ENCODE assay signal across 8 mouse cellular contexts in the genomic region with DNA sequence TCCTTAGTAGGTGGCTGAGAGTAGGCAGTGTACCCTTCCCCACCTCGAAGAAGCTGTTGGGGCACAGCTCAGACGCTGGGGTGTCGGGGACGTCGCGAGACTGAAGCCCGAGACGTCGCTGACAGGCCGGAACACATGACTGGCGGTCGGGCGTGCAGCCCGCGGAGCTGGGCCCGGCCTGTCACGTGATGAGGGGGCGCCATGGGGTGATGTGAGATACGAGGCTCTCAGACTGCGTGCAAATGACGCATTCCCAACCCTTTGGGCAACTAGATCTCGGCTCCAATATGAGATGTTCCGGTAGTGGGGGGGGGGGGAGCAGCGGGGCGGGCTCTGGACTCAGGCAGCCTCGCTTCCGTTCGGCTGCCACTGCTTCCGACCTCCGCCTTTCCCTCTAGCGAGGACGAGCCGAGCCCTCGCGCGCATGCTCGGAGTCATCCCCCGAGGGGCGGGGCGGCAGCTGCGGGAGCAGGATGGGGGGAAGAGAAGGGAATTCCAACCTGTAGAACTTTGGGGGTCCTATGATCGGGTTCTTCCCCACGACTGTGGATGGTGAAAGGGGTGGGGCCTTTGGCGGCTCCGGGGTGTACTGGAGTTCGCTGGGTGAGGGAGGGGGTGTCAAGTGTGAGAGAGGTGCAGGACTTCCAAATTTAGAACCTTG. TPM values are rescaled to one million over a fixed set of nuclear protein-coding genes. Genes with fewer than 3 reads are reported as not detected.
DNase-seq lines count a peak whose midpoint lies in the region; ATAC-seq lines count a peak whose summit lies in the region.

No protein-coding gene starts in this region.

- intact Hi-C loops in gastrocnemius, postnatal 14 days (cut with DNase I; ENCODE audit: low total_unique reads): no loop called here
- intact Hi-C loops in left cerebral cortex, postnatal 10 days (cut with DNase I): no loop called here

- ATAC-seq in inflammation-experienced regulatory T-cells, adult 6 months: peak; percentile 83
- ATAC-seq in megakaryocyte-erythroid progenitor cell, adult 5-6 weeks (replicated peaks; ENCODE audit: low FRiP score, low TSS enrichment, poor library complexity, severe bottlenecking): peak; percentile 85

- peak; percentile 82 for DNase-seq in adipocyte (ENCODE audit: low spot score)
- peak; percentile 93 for DNase-seq in embryo, embryonic 10 days (ENCODE audit: low spot score)
- peak; percentile 96 for DNase-seq in gastrocnemius, postnatal 14 days
- peak; percentile 96 to 98 for DNase-seq in left cerebral cortex, postnatal 10 days (ENCODE audit: extremely low spot score in 1 of 2, low spot score in 2 of 2)
- DNase-seq in right cerebral cortex, postnatal 25 days: peak; percentile 98
- peak; percentile 93 to 95 for DNase-seq in urinary bladder, postnatal 4 days (ENCODE audit: low spot score in 2 of 2)

RNA-seq across cellular contexts. Expression of gene Stx1b, which starts 17.1 kb away (rescaled TPM):
- 1 to 10 TPM; 1.1 to 2.2 TPM for total RNA-seq in gastrocnemius, postnatal 14 days (2021)
- polyA plus RNA-seq in inflammation-experienced regulatory T-cells, adult 6 months (2017; shearing (Covaris generic)): under 1 TPM in 1 of 3 experiments, not detected in 2; 0.09 TPM
- 100 to 1,000 TPM; 340 to 347 TPM for total RNA-seq in left cerebral cortex, postnatal 10 days (2021)
- total RNA-seq in megakaryocyte-erythroid progenitor cell, adult 5-6 weeks (2014; fragmentation: Nextera tagmentation): 0.10 and 3.0 TPM in 2 replicates
- 0.19 and 4.3 TPM in 2 replicates for total RNA-seq in megakaryocyte-erythroid progenitor cell, adult 5-6 weeks (2017)

RNA-seq across cellular contexts. Expression of gene Stx4a, which starts 17.4 kb away (rescaled TPM):
- 10 to 100 TPM; 46.9 to 49.9 TPM for total RNA-seq in gastrocnemius, postnatal 14 days (2021)
- polyA plus RNA-seq in inflammation-experienced regulatory T-cells, adult 6 months (2017; shearing (Covaris generic)): 10 to 100 TPM; 38.1 to 69.3 (median 57.4) TPM
- 10 to 100 TPM; 48.0 to 52.9 TPM for total RNA-seq in left cerebral cortex, postnatal 10 days (2021)
- 67.0 and 84.7 TPM in 2 replicates for total RNA-seq in megakaryocyte-erythroid progenitor cell, adult 5-6 weeks (2014; fragmentation: Nextera tagmentation)
- total RNA-seq in megakaryocyte-erythroid progenitor cell, adult 5-6 weeks (2017): 31.5 and 44.7 TPM in 2 replicates

RNA-seq across cellular contexts. Expression of gene Zfp646, which starts 34.6 kb away (rescaled TPM):
- 10 to 100 TPM; 13.6 to 13.9 TPM for total RNA-seq in gastrocnemius, postnatal 14 days (2021)
- polyA plus RNA-seq in inflammation-experienced regulatory T-cells, adult 6 months (2017; shearing (Covaris generic)): 10 to 100 TPM; 17.4 to 29.8 (median 23.1) TPM
- 10 to 100 TPM; 24.7 to 24.8 TPM for total RNA-seq in left cerebral cortex, postnatal 10 days (2021)
- total RNA-seq in megakaryocyte-erythroid progenitor cell, adult 5-6 weeks (2014; fragmentation: Nextera tagmentation): 32.4 and 38.3 TPM in 2 replicates
- total RNA-seq in megakaryocyte-erythroid progenitor cell, adult 5-6 weeks (2017): 36.9 and 43.3 TPM in 2 replicates

RNA-seq across cellular contexts. Expression of gene Zfp668, which starts 35.2 kb away (rescaled TPM):
- total RNA-seq in gastrocnemius, postnatal 14 days (2021): 1 to 10 TPM; 4.6 to 4.9 TPM
- polyA plus RNA-seq in inflammation-experienced regulatory T-cells, adult 6 months (2017; shearing (Covaris generic)): 10 to 100 TPM in 2 of 3 experiments, 1 to 10 TPM in 1; 8.6 to 11.1 (median 10.7) TPM
- 10 to 100 TPM; 23.3 to 26.0 TPM for total RNA-seq in left cerebral cortex, postnatal 10 days (2021)
- 9.3 and 12.8 TPM in 2 replicates for total RNA-seq in megakaryocyte-erythroid progenitor cell, adult 5-6 weeks (2014; fragmentation: Nextera tagmentation)
- 2.3 and 2.8 TPM in 2 replicates for total RNA-seq in megakaryocyte-erythroid progenitor cell, adult 5-6 weeks (2017)

RNA-seq across cellular contexts. Expression of gene Hsd3b7, which starts 41.1 kb away (rescaled TPM):
- total RNA-seq in gastrocnemius, postnatal 14 days (2021): 1 to 10 TPM; 6.9 to 8.1 TPM
- 1 to 10 TPM; 3.6 to 5.5 (median 5.2) TPM for polyA plus RNA-seq in inflammation-experienced regulatory T-cells, adult 6 months (2017; shearing (Covaris generic))
- total RNA-seq in left cerebral cortex, postnatal 10 days (2021): 1 to 10 TPM; 2.4 to 4.5 TPM
- total RNA-seq in megakaryocyte-erythroid progenitor cell, adult 5-6 weeks (2014; fragmentation: Nextera tagmentation): 38.9 and 56.1 TPM in 2 replicates
- 16.8 and 60.3 TPM in 2 replicates for total RNA-seq in megakaryocyte-erythroid progenitor cell, adult 5-6 weeks (2017)

Comparison
In these comparisons a context has a peak if more than half of its experiments do, and no peak if none do; other contexts are left out.
1. Peak in every context shown above with its lines: DNase-seq and ATAC-seq.
2. RNA of gene Stx1b, which starts 17.1 kb away (total RNA-seq): 340 to 347 TPM in left cerebral cortex, postnatal 10 days; 0.10 to 4.3 TPM in megakaryocyte-erythroid progenitor cell, adult 5-6 weeks and 1.1 to 2.2 TPM in gastrocnemius, postnatal 14 days; every median in the first group is over 10 times any median in the second.